Mouse (Mus musculus): ENCODE results near the gene AI481877. TPM values are rescaled to one million over a fixed set of nuclear protein-coding genes. Genes with fewer than 3 reads are reported as not detected.

Gene AI481877
- polyA plus RNA-seq, 1 experiment from 2014 or later: 0.01 TPM

DNA sequence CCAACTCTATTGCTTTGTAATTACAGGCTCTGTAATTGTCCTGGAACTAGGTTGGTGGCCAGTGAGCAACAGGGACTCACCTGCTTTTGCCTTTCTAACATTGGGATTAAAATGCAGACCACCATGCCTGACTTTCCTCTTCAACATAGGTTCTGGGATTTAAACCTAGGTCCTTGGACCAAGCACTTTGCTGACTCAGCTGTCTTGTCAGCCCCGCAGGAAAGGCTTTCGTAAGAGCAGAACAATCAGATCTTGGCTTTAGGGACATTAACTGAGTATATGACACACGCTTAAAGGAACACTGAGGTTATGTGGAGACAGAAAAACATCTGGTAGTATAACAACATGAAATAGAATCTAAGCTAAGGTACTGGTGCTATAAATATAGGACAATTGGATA lies 80.9 kb downstream of the AI481877 start:
- in situ Hi-C loops (cut with MboI; ENCODE audit: low pct_unique_long_range_greater_than_20kb): no loop called here
- ATAC-seq (no peak), DNase-seq (ENCODE audit: low read depth, low spot score) (no peak)
- ChIA-PET POLR2A (no interaction called here), CTCF (no interaction called here)
- no peak for TF ChIP-seq CTCF (IDR thresholded peaks at IDR 0.05)
- no peaks in the 10 kb centered on the region for H3K27me3 ChIP-seq

DNA sequence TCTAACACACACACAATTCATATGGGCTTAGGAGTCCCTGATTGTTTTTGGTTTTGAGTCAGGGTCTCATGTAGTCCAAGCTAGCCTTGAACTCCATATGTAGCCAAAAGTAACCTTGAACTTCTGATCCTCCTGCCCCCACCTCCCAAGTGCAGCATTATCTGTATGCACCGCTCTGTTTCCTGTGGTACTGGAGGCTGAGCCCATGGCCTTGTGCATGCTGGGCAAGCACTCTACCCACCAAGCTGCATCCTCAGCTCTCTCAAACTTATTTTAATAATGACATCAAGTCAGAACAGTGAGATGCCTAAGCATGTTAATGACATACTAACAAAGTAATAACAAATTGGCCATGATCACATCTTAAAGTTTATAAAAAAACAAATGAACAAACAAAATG lies 87.7 kb downstream of the AI481877 start:
- in situ Hi-C loops (cut with MboI; ENCODE audit: low pct_unique_long_range_greater_than_20kb): no loop called here
- no peaks in the 10 kb centered on the region for H3K27me3 ChIP-seq
- ChIA-PET POLR2A (no interaction called here), CTCF (interaction anchor here (2.8 kb wide), 1 partner anchor 14 kb away, joined by 13 read pairs; no protein-coding TSS in a partner anchor)
- DNase-seq (ENCODE audit: low read depth, low spot score): no peak
- ATAC-seq: no peak
- no peak for TF ChIP-seq CTCF (IDR thresholded peaks at IDR 0.05)

DNA sequence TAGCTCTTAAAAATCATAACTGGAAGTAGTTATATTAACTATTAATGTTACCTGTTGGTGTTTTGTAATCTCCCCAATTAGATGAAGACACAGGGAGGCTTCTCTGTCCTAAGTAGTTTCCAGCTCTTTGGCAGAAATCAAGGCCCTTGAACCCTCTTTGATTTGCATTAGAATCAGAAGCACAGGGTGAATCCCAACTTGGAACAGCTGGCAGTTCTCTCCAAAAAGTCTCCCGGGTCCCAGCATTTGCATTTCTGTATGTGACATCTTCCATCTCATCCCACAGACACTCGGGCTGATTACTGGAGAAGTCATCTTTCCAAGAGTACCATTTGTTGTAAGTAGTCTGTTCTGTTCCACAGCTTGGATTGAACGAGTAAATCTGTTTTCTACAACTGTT lies 91.6 kb downstream of the AI481877 start:
- no peaks in the 10 kb centered on the region for H3K27me3 ChIP-seq
- in situ Hi-C loops (cut with MboI; ENCODE audit: low pct_unique_long_range_greater_than_20kb): no loop called here
- POLR2A ChIA-PET: interaction anchor here (0.9 kb wide), 1 partner anchor 8 kb away, joined by 3 read pairs; no protein-coding TSS in a partner anchor
- CTCF ChIA-PET: interaction anchor here (1.1 to 2.3 kb wide), 4 partner anchors 10 to 62 kb away, joined by 3 to 12 read pairs (median 3); no protein-coding TSS in a partner anchor
- TF ChIP-seq CTCF (IDR thresholded peaks at IDR 0.05): no peak
- DNase-seq (ENCODE audit: low read depth, low spot score) (no peak), ATAC-seq (no peak)

DNA sequence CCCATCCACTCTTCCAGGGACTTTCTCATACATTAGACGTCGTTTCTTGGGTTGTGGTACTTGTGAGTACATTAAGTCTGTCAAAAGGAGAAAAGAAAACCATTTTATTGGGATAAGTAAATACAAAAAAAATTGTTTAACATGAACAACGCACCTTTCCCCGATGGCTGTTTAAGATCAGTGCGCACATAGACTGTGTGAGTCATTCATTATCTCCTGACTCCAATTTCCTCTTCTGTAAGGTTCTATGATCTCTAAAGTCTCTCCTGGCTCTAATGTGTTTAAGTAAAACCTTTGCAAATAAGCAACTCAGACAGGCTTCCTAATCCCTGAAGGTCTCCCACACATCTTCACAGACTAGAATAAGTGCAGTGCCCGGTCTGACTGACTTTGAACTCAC lies 94.9 kb downstream of the AI481877 start:
- POLR2A ChIA-PET: no interaction called here
- CTCF ChIA-PET: no interaction called here
- no peak for TF ChIP-seq CTCF (IDR thresholded peaks at IDR 0.05)

GRCm38 (mm10) chr4:59043074-59043473 lies 95.7 kb downstream of the AI481877 start:
- ATAC-seq: no peak
- in situ Hi-C loops (cut with MboI; ENCODE audit: low pct_unique_long_range_greater_than_20kb): no loop called here
- CTCF ChIA-PET: no interaction called here
- no peaks in the 10 kb centered on the region for H3K27me3 ChIP-seq
- POLR2A ChIA-PET: no interaction called here
- DNase-seq (ENCODE audit: low read depth, low spot score): no peak
- TF ChIP-seq CTCF (IDR thresholded peaks at IDR 0.05): no peak

More for the DNA sequence above, 94.9 kb downstream of the AI481877 start:
- in situ Hi-C loops (cut with MboI; ENCODE audit: low pct_unique_long_range_greater_than_20kb): no loop called here
- DNase-seq (ENCODE audit: low read depth, low spot score) (no peak), ATAC-seq (no peak)
- H3K27me3 ChIP-seq: no peaks in the 10 kb centered on the region

DNA sequence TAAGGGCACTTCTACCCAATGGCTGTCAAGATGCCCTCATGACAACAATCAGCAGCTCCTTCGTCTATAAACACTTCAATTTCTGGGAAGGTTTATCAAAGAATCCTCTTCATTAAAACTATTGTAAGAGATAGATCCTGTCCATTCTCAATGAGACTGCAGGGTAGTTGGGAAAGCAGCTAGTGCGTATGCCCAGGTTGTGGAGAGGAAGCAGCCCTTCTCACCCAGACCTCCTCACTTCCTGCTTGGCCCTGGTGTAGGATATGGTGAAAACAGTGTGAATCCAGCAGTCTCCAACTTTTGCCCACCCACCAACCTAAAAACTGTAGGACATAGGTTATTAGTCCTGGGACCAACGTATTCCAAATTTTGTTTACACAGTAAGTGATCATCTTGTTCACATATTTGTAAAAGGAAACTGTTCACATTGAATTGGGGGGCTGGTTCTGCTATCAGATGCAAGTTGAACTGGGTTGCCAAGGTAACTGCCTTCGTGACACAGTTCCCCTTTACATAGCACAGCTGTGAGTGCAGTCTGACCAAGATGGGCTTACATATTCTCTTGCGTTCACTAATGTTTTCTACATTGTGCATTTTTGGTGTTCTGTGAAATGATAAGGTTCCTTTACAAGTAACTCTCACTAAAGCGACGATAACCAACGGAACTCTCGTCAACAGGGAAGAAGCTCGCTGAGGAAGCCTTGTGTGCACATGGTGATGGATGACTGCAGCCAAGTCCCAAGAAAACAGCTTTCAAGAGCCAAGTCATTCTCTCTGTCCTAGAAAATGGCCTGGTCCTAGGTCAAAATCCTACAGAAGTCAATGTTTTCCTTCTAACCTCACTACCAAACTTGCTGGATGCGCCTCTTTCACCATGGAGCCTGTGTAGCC lies 98.1 kb downstream of the AI481877 start:
- POLR2A ChIA-PET: no interaction called here
- CTCF ChIA-PET: interaction anchor here (0.7 to 2.7 kb wide), 2 partner anchors 9 to 14 kb away, joined by 3 to 7 read pairs; no protein-coding TSS in a partner anchor
- TF ChIP-seq CTCF (IDR thresholded peaks at IDR 0.05): no peak

DNA sequence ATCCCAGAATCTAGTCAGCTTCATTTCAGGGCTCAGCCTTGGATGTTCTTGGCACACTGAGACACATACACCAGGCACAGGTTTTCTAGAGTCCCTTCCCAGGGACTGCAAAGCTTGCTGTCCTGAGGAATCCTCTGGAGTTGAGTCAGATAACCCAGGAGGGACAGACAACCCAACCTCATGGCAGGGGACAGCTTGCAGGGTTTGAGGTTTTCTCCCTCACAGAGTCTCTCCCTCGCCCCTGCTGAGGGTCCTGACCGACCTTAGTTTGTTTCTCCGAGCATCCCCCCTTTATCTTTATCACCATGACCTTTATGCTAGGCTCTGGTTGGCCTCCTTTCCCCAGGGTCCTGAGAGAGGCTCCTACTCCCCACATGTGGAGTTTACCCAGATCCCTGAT lies 101.3 kb downstream of the AI481877 start:
- no peaks in the 10 kb centered on the region for H3K27me3 ChIP-seq
- ATAC-seq (no peak), DNase-seq (ENCODE audit: low read depth, low spot score) (no peak)
- no peak for TF ChIP-seq CTCF (IDR thresholded peaks at IDR 0.05)
- POLR2A ChIA-PET: no interaction called here
- CTCF ChIA-PET: interaction anchor here (0.7 to 2.3 kb wide), 10 partner anchors 9 to 56 kb away, joined by 3 to 13 read pairs (median 4); no protein-coding TSS in a partner anchor
- in situ Hi-C loops (cut with MboI; ENCODE audit: low pct_unique_long_range_greater_than_20kb): no loop called here

More for the DNA sequence above, 98.1 kb downstream of the AI481877 start:
- H3K27me3 ChIP-seq: no peaks in the 10 kb centered on the region
- DNase-seq (ENCODE audit: low read depth, low spot score) (no peak), ATAC-seq (no peak)
- in situ Hi-C loops (cut with MboI; ENCODE audit: low pct_unique_long_range_greater_than_20kb): no loop called here

GRCm38 (mm10) chr4:59036490-59037127 lies 102.2 kb downstream of the AI481877 start:
- H3K27me3 ChIP-seq: no peaks in the 10 kb centered on the region
- no peak for DNase-seq (ENCODE audit: low read depth, low spot score)
- ATAC-seq: no peak
- ChIA-PET POLR2A (no interaction called here), CTCF (interaction anchor here (0.7 to 2.3 kb wide), 11 partner anchors 8 to 55 kb away, joined by 3 to 13 read pairs (median 4); no protein-coding TSS in a partner anchor)
- in situ Hi-C loops (cut with MboI; ENCODE audit: low pct_unique_long_range_greater_than_20kb): no loop called here
- peak; percentile 78 for TF ChIP-seq CTCF (IDR thresholded peaks at IDR 0.05)

GRCm38 (mm10) chr4:59035786-59036350 lies 102.9 kb downstream of the AI481877 start:
- in situ Hi-C loops (cut with MboI; ENCODE audit: low pct_unique_long_range_greater_than_20kb): no loop called here
- no peaks in the 10 kb centered on the region for H3K27me3 ChIP-seq
- ATAC-seq: no peak
- CTCF ChIA-PET: interaction anchor here (0.7 to 2.3 kb wide), 7 partner anchors 12 to 51 kb away, joined by 3 to 13 read pairs (median 5); no protein-coding TSS in a partner anchor
- TF ChIP-seq CTCF (IDR thresholded peaks at IDR 0.05): no peak
- no peak for DNase-seq (ENCODE audit: low read depth, low spot score)
- POLR2A ChIA-PET: interaction anchor here (0.6 kb wide), 1 partner anchor 49 kb away, joined by 4 read pairs; no protein-coding TSS in a partner anchor
